Mouse (Mus musculus) liver, postnatal 0 days (tissue): ENCODE data around the gene Haus4.

Experiments
- CTCF ChIP-seq: sonication (generic); IDR thresholded peaks from 2 replicates; pipeline ENCODE4 v1.5.1; 2016; ENCODE audit warnings: antibody characterized with exemption, low read depth
- EP300 ChIP-seq: IDR thresholded peaks from 2 replicates; pipeline ENCODE4 v1.6.1; 2016; ENCODE audit warnings: antibody characterized with exemption, low read depth, mild to moderate bottlenecking

GRCm38 (mm10) chr14:54591056-54591455, 36.6 kb upstream of the Haus4 start:
- no peak for TF ChIP-seq EP300
- TF ChIP-seq CTCF = no peak
